Mouse (Mus musculus) layer of hippocampus, postnatal 10 days (tissue): ENCODE measurements around the gene Ptgr1. TPM values are rescaled to one million over a fixed set of nuclear protein-coding genes. Genes with fewer than 3 reads are reported as not detected.
A peak's percentile ranks its signal among the peaks of the same experiment; 100 is the strongest.

Experiments
- DNase-seq, 2 experiments: peaks; one replicate each; pipeline ENCODE4 v3.0.0; 2021; ENCODE audit warnings: low spot score in 2 of 2
- long read RNA-seq: library from polyadenylated mRNA; stranded (forward); transcript quantifications from one replicate; pipeline ENCODE4 v2.0.0, GENCODE M21; 2023
- total RNA-seq, 2 experiments: library from RNA; stranded (reverse); gene quantifications; 2 replicates each; pipeline ENCODE4 v1.2.3; 2021

Ptgr1 gene
- 1 to 10 TPM; 5.3 to 5.8 TPM for total RNA-seq
- long read RNA-seq, transcript Ptgr1-201 (10 exons, 2,296 nt), result major isoform, 6 of 7 reads
- long read RNA-seq, partial matches to known transcripts, result 0 of 7 reads
- long read RNA-seq, other reads (novel, unspliced or antisense), result 1 of 7 reads

DNA sequence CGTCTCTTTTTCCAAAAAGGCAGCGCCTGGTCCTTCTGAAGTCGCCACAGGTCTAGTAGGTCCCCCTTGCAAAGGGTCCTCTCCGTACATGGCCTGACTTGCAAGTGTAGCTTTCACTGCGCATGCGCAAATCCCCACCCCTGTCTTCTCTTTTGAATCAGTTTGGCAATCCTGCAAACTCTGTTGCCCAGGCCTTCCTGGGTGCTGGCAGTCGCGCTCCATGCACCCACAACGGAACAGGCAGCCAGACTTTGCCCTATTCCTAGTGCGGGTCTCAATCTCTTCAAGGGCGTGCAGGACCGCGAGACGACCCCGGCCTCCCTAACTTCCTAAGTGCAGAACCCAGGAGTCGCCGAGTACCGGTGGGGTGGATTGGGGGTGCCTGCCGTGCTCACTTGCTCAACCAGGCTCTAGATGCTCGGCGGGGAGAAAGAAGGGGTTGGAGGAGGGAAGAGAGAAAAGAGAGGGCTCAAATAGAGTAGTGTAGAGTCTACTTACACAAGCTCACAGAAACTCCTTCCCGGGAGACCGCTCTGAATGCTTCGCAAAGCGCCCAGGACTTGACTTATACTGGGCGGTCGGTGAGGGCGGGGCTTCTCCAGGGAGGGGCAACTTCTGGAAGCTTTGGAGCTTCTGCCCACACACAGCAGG is at the start of gene Ptgr1:
TSS of gene Ptgr1 (minus strand) at position 580 of the 651 bp plus-strand sequence.
- peak; percentile 72 to 85 for DNase-seq

DNA sequence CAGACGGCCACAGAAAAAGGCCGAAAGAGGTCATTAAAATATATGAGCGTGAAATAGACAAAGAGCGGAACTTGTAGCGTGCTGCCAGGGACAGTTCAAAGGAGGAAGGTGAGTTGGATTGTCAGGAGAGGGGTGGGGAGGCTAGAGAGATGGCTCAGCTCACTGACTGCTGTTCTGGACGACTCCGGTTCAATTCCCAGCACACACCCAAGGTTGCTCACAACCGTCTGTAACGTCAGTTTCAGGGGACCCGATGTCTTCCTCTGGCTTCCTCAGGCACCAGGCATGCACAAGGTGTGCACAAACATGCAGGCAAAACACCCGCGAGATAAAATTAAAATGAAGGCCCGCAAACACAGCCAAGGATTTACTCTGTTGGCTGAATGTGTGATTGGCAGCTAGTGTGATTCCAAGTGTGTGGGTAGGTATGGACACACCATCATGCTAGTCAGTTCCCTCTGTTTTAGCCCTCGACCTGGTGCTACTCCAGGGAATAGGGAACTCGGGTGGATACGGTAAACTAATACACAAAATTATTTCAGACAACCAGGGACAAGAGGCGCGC is 48.9 kb upstream of the Ptgr1 start:
- peak; percentile 19 to 27 for DNase-seq

DNA sequence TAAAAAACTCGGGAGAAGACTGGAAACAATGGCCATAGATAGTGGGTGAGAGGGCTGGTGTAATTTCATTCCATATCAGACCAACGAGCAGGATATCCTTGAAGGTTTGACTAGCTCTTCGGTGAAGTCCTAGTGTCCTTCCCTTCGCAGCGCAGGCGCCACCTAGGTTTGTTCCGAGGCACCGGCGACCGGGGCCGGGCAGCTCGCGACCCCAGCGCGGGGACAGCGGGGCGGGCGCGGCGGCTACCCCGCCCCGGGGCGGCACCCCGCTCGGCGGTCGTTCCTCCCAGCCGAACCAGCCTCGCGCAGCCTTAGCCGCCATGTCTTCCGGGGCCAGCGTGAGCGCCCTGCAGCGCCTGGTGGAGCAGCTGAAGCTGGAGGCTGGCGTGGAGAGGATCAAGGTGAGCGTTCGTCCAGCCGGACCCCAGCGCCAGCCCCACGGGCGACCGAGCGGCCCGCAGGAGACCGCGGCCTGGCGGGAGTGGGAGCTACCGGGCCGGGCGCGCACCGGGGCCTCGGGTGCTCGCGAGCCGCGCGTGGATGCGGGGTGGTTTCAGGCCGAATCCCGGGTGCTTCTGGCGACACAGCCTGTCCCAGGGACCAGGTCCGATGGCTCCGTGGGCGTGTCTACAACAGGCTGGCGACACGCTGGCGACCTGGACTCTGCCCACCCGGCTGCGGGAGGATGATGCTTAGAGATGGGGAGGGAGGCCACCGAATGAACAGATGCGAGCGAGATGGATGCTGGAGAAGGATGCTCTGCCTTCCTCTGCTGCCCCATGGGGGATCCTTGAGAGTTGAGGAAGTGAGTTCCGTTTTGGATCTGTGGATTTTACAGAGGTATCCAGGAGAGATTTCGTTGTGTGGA is 48.2 kb upstream of the Ptgr1 start, which contains the start of gene Gng10:
TSS of gene Gng10 (plus strand) at position 171 of the 868 bp plus-strand sequence.
- peak; percentile 69 to 79 for DNase-seq

DNA sequence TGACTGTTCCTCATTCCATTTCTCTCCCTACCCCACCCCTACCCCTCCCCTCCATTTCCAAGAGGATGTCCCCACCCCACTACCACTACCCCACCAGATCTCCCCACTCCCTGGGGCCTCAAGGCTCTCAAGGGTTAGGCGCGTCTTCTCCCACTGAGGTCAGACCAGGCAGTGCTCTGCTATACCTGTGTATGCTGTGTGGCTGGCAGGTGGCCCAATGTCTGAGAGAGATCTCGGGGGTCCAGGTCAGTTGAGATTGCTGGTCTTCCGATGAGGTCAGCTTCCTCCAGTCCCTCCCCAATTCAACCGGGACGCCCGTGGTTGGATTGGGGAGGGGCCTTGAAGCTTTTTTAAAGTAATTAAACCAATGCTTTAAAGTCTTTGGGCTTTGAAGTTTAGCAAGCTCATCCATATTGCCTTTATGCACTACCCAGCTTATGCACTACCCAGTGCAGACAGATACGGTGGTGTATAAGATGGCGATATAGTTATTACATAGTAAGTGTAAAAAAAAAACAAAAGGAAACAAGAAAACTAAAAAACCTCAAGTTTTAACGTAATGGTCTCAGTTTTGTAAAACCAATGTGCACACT is 47.5 kb upstream of the Ptgr1 start:
- DNase-seq, result no peak

DNA sequence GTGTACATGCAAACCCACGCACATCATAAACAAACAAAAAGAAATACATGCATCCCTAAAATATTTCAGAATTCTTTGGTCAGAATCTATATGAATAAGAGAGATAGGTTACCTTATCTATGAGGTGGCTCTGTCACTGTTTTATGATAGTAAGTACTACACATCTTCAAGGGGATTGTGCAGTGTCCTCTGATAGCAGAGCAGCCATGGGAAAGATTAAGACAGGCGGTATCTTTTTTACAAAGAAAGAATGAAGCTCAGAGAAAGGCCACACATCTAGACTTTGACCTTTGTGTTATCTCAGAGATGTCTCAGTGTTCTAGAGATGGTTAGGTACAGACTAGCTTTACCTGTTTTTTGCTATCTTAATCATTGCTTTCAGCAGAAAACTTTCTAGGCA is 30.0 kb upstream of the Ptgr1 start:
- DNase-seq, result no peak

DNA sequence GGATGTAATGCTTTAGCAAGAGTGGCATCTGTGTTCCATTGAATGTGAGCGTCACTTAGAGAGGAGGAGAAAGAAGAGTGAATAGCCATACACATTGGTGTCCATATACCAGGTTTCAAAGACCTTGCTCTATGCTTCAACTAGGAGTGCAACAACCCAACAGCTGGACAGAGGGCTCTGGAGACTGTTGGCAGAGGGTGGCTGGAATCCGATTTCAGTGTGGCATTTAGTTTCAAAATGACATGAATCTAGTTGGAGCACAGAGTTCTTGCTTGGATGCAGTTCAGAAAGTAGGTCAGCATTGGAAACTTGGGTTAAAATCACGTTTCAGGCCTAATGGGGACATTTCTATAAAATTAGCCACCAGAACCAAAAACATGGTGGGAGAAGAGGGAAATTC is 28.3 kb upstream of the Ptgr1 start:
- no peak for DNase-seq

DNA sequence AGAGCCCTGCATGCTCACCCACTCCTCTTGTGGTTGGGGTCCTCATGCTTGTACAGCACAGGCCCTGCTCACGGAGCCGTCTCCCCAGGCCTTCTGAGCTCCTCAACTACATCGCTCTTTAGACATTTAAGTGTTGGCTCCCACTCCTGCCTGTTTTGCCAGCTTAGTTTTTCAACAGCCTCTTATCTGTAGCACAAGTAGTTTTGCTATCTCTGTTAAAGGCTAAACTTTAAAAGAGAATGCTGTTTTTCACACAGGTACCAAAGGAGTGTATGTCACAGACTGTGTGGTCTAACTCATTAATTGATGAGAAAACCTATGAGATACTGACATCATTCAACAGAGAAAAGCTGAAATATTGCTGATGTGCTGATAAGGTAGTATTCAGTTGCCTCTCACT is 24.5 kb upstream of the Ptgr1 start:
- no peak for DNase-seq

DNA sequence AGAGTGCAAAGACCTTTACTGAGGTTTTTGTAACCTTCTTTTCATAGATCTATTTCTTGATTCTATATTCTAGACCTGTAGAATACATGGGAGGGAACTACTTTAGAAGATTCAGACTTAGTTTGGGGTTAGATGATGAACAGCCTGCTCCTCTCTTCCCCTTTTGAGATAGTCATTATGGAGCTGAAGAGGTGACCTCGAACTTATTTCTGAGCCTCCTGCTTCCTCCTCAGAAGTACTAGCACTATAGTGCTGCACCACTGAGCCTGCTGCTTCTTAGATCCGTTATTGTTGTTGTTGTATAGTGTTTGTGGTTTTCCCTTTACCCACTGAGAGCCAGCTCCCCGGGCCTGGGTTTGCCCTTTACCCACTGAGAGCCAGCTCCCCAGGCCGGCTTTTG is 22.8 kb upstream of the Ptgr1 start:
- DNase-seq, result no peak

DNA sequence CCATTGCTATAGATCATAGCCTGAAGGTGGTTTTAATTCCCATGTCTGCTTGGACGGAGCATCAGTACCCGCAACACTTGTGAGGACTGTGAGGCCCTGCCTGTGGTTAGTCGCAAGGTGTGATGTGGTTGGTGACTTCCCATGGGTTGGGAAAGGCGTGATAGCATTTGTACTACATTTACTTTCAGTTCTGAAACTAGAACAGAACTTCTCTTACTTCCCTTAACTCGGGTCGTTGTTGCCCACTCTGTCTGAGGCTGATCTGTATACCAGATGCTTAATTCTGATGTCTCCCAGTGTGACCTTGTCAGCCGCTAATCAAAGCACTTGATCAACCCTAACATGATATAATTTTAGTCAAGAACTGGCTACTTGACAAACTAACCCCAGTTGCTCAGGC is 22.3 kb upstream of the Ptgr1 start:
- DNase-seq, result no peak

DNA sequence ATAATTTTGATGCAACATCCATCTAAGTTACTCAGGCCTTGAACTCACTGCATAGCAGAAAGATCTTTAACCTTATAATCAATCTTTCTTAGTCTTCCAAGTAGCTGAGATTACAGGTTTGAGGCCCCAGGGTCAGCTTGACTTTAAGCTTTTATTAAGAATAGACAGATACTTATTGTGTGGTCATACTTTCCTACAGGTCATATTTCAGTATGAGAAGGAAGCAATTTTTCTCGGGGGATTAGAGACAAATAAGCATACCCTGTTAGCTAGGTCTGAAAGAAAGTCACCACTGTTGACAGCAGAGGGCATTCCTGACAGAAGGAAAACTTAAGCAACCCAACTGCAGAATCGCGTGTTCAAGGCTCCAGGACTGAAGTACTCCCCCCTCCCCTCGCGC is 21.1 kb upstream of the Ptgr1 start:
- no peak for DNase-seq

DNA sequence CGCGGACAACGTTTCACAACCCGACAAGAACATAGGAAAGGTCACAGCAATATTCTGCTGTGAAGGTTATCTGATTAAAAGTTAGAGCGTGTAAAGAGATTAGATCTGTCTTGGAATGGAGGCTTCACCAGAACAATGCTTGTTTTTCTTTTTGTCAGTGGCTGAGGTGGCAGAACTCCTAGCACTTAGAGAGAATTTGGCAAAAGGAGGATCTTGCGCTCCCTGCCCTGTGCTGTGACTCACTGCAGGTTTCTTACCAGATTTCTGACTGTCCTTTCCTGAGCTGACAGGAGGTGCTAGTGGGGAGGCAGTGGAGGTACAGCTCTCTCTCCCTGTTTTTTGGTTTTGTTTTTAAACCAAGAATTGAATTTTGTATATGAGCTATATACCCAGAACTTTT is 20.1 kb upstream of the Ptgr1 start:
- DNase-seq, result no peak

DNA sequence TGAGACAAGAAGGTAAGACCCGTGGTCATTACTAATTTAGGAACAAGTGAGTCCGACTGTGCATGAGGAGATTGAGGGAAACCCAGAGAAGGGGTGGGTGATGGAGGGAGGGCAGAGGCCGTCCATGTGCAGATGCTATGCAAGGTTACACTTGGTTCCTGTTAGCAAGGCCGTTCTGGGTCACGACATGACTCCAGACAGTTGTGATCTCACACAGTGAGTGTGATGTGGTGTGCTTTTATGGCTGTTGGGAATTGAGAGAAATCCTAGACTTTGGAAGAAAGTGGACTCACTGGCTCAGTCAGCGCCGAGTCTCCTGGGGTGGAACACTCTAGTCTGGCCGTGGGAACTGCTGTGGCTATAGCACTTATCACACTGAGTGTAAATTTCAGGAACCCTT is 19.3 kb upstream of the Ptgr1 start:
- no peak for DNase-seq

DNA sequence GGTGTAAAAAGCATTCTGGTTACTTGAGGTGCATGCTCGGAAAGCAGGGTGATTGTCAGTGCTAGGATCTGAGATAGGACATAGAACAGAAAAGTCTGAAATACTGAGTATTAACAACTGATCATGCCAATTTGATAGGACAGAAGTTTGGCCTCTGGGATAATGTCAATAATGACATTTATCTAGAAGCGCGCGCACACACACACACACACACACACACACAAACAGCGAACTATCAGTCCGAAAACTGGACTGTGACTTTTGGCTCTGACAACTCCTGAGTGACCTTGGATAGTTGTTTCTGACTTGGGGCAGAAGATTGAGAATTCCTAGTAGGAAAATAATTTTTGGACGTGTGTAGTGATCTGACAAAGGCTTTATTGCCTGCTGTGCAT is 16.9 kb upstream of the Ptgr1 start:
- no peak for DNase-seq

DNA sequence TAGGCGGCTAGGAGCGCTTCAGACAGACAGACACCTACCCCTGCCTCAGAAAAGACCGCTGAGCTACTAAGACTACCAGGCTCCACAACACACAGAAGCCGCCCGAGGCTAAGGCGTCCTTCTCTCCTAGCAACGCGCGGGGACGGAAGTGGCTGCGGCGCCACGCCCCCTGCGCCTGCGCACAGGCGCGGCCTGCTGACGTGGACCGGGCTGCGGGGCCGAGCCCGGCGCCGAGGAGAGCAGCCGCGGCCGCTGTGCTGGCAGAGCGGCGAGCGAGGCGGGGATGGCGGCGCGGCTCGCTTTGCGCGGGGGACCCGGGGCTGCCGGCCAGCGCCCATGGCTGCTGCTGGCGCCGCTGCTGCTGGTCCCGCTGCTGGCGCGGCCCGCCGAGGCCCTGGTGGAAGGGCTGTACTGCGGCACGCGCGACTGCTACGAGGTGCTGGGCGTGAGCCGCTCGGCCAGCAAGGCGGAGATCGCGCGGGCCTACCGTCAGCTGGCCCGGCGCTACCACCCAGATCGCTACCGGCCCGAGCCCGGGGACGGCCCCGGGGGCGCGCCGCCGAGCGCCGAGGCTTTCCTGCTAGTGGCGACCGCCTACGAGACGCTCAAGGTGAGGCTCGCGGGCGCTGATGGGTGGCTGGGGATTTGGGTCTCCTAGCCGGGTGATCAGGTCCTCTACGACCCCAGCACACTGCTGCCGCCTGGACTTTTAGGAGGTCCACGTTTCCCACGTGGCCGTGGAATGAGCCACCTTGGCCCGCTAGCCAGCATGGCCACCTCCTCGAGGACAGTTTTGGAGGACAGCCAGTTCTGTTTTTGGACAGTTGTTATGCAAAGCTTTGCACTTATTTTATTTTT is 16.3 kb upstream of the Ptgr1 start, which contains the start of gene Gm20503:
TSS of gene Gm20503 (plus strand) at position 263 of the 858 bp plus-strand sequence.
- DNase-seq, result peak; percentile 86 to 92

DNA sequence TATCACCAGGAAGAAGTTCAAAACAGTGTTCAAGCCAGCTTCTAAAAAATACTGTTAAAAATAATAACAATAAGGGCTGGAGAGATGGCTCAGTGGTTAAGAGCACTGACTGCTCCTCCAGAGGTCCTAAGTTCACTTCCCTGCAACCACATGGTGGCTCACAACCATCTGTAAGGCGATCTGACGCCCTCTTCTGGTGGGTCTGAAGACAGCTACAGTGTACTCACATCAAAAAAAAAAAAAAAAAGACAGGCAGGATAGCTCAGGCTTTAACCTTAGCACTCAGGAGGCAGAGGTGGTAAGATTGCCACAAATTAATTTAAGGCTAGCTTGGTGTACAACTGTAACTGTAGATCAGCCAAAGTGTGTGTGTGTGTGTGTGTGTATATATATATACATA is 13.7 kb upstream of the Ptgr1 start:
- DNase-seq, result no peak

DNA sequence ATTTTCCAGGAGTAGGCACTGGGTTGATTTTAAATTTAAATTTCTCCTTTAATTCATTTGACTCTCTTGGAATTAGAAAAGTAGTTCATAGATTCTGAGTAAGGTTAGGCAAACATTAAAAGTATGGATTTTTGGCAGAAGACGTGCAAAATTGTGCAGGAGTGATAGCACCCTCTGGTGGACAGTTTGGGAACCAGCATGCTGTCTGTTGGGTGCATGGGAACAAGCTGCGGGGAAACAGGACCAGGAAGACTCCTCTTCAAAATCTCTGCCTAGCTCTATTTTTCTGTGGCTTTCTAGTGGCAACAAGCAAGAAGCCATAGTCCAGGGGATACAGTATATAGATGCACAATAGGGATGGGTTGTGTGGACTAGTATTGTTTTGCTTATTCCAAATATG is 12.8 kb upstream of the Ptgr1 start:
- DNase-seq, result peak; percentile 80 to 81

DNA sequence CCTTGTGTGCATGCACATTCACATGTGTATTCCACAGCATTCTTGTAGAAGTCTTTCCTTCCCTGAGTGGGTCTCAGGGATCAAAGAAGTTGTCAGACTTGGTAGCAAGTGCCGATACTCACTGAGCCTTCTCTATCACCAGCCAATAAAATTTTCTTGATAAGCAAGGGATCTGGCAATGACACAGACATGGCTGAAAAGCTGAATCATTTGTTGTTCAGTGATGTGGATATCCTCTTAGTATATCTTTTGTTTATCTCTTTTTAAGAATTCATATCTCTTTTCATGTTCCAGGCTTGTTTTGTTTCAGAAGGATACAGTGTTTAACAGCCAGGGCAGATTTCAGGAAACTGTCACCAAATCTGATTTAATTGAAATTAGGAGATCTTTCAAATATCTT is 11.8 kb upstream of the Ptgr1 start:
- no peak for DNase-seq

DNA sequence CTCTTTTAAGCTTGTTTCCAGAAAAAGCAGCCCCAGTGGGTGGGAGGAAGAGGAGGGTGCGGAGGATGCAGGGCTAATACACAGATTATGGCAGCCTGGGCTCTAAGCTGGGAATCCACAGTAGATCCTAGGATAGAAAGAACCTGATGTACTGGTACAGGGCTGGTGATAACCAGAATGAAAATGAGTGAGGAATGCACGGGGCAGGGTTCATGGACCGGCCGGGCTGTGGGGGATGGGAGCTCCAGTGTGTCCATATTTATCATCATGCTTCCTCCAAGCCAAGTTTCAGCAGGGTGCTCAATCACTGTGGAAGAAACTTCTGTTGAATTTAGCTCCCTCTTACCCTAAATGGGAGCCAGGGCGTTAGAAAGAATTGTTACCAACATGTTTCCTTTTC is 10.2 kb upstream of the Ptgr1 start:
- DNase-seq, result no peak

DNA sequence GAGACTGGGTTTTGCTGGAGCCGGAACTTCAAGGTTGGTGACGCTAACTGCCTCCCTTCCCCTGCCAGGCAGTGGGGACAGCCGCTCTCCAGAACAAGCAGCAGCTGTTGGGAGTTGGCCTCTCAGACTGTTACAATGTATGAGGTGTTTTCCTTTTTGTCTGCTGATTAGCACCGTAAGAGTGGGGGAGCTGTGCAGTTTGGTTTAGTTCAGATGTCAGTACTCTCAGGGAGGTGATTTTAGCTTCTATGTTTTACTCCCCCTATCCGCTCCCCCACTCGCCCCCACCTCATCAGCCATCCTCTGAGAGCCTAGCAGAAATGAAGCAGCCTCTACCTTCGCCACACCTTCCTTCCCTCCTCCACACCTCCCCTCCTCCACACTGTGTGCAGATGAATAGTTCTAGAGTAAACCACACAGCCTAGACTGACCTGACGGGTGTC is 8.4 kb upstream of the Ptgr1 start:
- DNase-seq, result no peak

DNA sequence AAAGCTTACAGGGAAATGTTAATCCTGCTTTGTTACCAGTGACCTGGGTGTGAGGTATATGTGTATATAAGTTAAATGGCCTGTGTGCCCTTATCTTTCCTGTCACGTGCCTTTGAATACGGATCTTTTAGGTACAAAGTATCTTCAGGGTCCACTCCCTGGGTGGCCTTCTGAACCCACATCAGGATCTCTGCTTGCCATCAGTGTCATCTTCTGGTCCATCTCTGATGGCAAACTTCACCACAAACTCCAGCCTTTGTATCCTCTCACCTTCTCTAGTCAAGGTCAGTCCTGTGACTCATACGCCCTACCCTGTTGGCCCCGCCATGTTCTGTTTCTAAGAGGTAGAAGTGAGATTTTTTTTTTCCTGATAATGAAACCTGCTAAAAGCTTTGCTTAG is 7.8 kb upstream of the Ptgr1 start, which contains the start of gene Dnajc25:
TSS of gene Dnajc25 (plus strand) at position 301 of the 400 bp plus-strand sequence.
- no peak for DNase-seq
